ENCODE assay signal across 8 mouse cellular contexts in genomic region chr2:122069922-122070321, GRCm38 (mm10). TPM values are rescaled to one million over a fixed set of nuclear protein-coding genes. Genes with fewer than 3 reads are reported as not detected.
DNase-seq lines count a peak whose midpoint lies in the region; ATAC-seq lines count a peak whose summit lies in the region.

No protein-coding gene starts in this region.

- WGBS in heart, embryonic 11.5 days (ENCODE audit: insufficient replicate concordance), result 36% methylated on average over 5 of the region's 5 CpGs

- H3K4me1 ChIP-seq in heart, embryonic 11.5 days (ENCODE audit: control insufficient read depth, insufficient read depth, low read length), result no peaks in the 10 kb centered on the region

- ATAC-seq in heart, embryonic 11.5 days (replicated peaks; ENCODE audit: insufficient number of reproducible peaks, low FRiP score, low TSS enrichment), result no peak

- intact Hi-C loops in heart, postnatal 10 days (cut with DNase I), result loop anchor here (1.0 to 5.0 kb wide), 3 partner anchors 90 to 232 kb away; partner anchors contain the start of gene Trim69

- H3K27me3 ChIP-seq in heart, embryonic 11.5 days (ENCODE audit: control insufficient read depth, insufficient read depth, low read length), result no peaks in the 10 kb centered on the region

- no peak overlapping the region for H3K4me2 ChIP-seq in heart, embryonic 11.5 days

- no peak overlapping the region for H3K9ac ChIP-seq in heart, embryonic 11.5 days (ENCODE audit: low read depth, low read length)

- H3K9me3 ChIP-seq in heart, embryonic 11.5 days (replicated peaks; ENCODE audit: control insufficient read depth, low read length), result no peaks in the 10 kb centered on the region

- H3K36me3 ChIP-seq in heart, embryonic 11.5 days (ENCODE audit: control insufficient read depth, insufficient read depth, low read length), result peaks cover 3% of the 10 kb centered on the region; the same call in 1 of the 2 replicates

- no peak overlapping the region for H3K4me3 ChIP-seq in heart, embryonic 11.5 days (ENCODE audit: low read depth, low read length)

- DNase-seq in heart, adult 11 months, result peak; percentile 73
- peak; percentile 25 for DNase-seq in right cerebral cortex, postnatal 14 days
- no peak for DNase-seq in right cerebral cortex, postnatal 36 days (ENCODE audit: low spot score in 2 of 2)
- DNase-seq in c-Kit-negative CD71-positive TER-119-positive erythroid progenitor cells, embryonic 14.5 days (ENCODE audit: low read depth, low spot score), result peak; percentile 55
- DNase-seq in heart, postnatal 10 days, result peak; percentile 56 to 82
- peak; percentile 83 for DNase-seq in lung, postnatal 36 days
- peak; percentile 14 to 62 for DNase-seq in thymus, postnatal 10 days (ENCODE audit: low spot score in 2 of 2)

- no peak overlapping the region for H3K27ac ChIP-seq in heart, embryonic 11.5 days (ENCODE audit: low read depth, low read length)

RNA-seq across cellular contexts. Expression of gene Eif3j1, which starts 41.6 kb away (rescaled TPM):
- polyA plus RNA-seq in heart, embryonic 11.5 days (2014; fragmentation: Nextera tagmentation; extraction: Ambion mirVana), result 13.9 and 15.9 TPM in 2 replicates
- 10 to 100 TPM; 21.1 to 21.3 TPM for total RNA-seq in heart, postnatal 10 days (2021)

RNA-seq across cellular contexts. Expression of gene Spg11, which starts 48.3 kb away (rescaled TPM):
- 7.0 and 7.7 TPM in 2 replicates for polyA plus RNA-seq in heart, embryonic 11.5 days (2014; fragmentation: Nextera tagmentation; extraction: Ambion mirVana)
- total RNA-seq in heart, postnatal 10 days (2021), result 10 to 100 TPM; 12.1 to 12.2 TPM

Comparison
In these comparisons a context has a peak if more than half of its experiments do, and no peak if none do; other contexts are left out.
1. DNase-seq: peak in heart, adult 11 months (single experiment), right cerebral cortex, postnatal 14 days (single experiment), c-Kit-negative CD71-positive TER-119-positive erythroid progenitor cells, embryonic 14.5 days (single experiment), heart, postnatal 10 days (2 of 2), lung, postnatal 36 days (single experiment) and thymus, postnatal 10 days (2 of 2); none in right cerebral cortex, postnatal 36 days (0 of 2).